Mouse (Mus musculus) megakaryocyte-erythroid progenitor cell, adult 5-6 weeks (primary cell): ENCODE measurements around the gene Pdzd7. TPM values are rescaled to one million over a fixed set of nuclear protein-coding genes. Genes with fewer than 3 reads are reported as not detected.
A peak's percentile ranks its signal among the peaks of the same experiment; 100 is the strongest.

ENCODE experiments used
- ATAC-seq: replicated peaks from 2 replicates; pipeline ENCODE4 v1.8.0; 2016; ENCODE audit warnings: mild to moderate bottlenecking, inconsistent platforms; ENCODE audit not compliant: severe bottlenecking, poor library complexity, low FRiP score, low TSS enrichment
- total RNA-seq, 2 experiments: library from RNA; stranded (forward) in 1 of 2; stranded (reverse) in 1 of 2; fragments of 200-1000, 215-1000 nt in 1 of 2; fragments of >200 nt in 1 of 2; fragmentation: Nextera tagmentation in 1 of 2; gene quantifications; 2 replicates each; pipeline ENCODE4 v1.2.3; 2014 to 2017

Pdzd7 gene
- total RNA-seq (2014; fragmentation: Nextera tagmentation) (not detected in 2 replicates), total RNA-seq (2017) (not detected in 2 replicates)

- ATAC-seq, result no peak
Measured at GRCm38 (mm10) chr19:45045651-45046050, at the start of gene Pdzd7. Gene Pdzd7, minus strand, starts transcription at chr19:45045717.

GRCm38 (mm10) chr19:45081841-45082550 lies 36.5 kb upstream of the Pdzd7 start:
- peak; percentile 56 for ATAC-seq

GRCm38 (mm10) chr19:45081279-45081678 lies 35.8 kb upstream of the Pdzd7 start:
- ATAC-seq, result no peak

- no peak for ATAC-seq
Measured at GRCm38 (mm10) chr19:45080711-45081110, 35.2 kb upstream of the Pdzd7 start.

DNA sequence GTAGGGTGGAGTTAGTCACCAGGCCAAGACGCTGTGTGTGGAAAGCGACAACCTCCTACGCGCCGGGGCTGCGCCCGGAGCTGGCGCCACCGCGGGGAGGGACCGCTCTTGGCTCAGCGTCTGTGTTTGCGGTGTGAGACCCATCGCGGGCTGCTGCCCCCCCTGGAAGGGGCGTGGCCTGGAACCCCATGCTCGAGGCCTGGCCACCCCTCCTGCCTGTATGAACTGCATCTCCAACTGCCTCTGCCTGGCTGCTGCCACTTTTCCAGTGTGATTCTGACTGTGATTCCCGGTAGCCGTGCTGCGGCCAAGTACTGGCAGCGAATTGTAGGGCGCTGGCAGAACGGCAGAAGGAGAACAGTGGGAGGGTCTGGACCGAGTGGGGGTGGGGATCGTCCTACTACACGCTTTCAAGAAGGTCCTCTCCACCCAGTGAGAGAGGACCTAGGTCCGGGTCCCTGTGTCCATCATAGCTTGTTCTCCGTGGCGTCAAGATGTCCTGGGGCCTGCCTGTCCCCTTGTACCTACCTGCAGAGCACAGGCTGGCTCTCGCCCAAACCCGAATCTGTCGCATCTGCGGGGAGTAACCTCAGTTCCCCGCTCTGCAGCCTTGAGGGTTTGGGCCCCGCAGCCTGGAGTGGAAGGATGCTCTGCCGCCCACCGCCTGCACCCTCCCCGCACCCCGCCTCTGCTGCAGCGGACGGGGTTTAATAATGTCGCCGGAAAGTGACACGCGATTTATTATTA lies 34.4 kb upstream of the Pdzd7 start:
- no peak for ATAC-seq

GRCm38 (mm10) chr19:45078971-45079764 lies 33.7 kb upstream of the Pdzd7 start:
- ATAC-seq, result no peak

DNA sequence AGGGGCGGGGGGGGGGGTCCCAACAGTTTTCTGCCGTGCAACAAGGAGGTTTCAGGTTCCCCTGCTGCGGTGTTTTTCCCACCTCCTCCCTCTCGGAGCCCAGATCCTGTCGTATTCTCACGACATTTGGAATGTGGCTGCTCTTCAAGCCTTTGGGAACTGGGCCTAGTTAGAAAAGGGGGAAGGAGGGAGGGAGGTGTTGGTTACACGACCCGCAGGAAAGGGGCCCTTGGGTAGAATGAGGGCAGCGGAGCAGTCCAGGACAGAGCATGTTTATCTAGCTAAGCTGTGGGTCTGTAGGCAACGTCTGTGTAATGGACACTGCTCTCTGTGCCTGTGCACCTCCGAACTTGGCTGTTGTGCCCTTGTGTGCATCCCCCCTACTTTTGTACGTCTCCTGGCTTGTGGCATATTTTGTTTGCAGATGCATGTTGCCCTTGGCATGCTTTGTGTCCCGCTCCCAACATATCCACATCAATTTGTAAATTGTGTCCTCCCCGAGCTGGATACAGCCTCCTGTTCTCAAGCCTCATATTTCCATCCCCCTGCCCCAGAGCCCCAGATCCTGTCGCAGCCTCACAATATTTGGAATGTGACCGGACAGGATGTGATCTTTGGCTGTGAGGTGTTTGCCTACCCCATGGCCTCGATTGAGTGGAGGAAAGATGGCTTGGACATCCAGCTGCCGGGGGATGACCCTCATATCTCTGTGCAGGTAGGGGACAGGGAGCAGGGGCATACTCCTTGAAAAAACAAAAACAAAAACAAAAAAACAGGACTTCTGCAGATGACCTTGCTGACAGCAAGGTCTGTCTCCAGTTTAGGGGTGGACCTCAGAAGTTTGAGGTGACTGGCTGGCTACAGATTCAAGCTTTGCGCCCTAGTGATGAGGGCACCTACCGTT lies 32.5 kb upstream of the Pdzd7 start:
- ATAC-seq, result no peak

DNA sequence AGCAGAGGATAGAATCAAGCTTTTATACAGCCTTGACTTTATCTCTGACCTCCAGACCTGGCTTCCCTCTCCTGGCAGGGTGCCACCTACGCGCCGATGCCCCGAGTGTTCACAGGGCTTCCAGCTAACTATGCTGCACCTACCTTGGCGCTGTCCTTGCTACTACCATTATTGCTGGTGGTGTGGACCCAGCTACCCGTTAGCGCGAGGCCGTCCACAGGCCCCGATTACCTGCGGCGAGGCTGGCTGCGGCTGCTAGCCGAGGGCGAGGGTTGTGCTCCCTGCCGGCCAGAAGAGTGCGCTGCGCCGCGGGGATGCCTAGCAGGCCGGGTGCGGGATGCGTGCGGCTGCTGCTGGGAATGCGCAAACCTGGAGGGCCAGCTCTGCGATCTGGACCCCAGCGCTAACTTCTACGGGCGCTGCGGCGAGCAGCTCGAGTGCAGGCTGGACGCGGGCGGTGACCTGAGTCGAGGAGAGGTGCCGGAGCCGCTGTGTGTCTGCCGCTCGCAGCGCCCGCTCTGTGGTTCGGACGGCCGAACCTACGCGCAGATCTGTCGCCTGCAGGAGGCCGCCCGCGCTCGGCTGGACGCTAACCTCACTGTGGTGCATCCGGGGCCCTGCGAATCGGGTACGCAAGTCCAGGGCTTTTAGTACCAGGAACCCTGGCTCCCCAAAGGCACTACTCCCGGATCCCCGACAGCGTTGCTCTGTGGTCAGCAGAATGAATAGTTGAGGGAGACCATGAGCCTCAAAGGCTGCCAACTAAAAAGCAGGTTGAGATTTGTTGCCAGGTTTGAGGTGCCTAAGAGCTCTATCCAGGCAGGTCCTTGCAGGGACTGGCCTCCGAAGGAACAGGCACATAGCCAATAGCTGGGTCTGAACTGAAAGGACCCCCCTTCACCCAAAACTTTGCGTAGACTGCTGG lies 31.3 kb upstream of the Pdzd7 start:
- peak; percentile 52 for ATAC-seq

DNA sequence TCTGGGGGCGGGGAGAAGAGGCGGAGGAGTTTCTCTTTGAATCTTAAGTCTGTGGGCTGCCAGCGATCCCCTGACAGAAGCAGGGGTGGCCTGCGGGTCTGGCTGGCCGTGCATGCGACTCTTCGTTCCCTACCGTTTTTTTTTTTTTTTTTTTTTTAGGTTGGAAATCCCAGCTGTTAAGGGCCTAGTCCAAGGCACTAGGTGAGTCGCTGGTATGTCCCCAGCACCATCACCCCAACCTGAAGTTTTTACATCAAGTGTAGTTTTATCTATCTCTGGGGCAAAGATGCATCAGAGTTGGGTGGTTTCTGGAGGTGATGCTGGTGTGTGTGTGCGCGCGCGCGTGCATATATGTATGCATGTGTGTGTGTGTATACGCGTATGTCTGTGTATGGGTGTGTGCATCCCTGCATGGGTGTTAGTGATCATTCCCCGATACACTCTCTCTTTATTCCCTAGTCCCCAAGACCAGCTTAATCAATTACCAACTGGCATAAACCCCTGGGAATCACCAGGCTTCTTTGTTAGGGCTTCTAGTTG lies 30.6 kb upstream of the Pdzd7 start:
- ATAC-seq, result peak; percentile 15

DNA sequence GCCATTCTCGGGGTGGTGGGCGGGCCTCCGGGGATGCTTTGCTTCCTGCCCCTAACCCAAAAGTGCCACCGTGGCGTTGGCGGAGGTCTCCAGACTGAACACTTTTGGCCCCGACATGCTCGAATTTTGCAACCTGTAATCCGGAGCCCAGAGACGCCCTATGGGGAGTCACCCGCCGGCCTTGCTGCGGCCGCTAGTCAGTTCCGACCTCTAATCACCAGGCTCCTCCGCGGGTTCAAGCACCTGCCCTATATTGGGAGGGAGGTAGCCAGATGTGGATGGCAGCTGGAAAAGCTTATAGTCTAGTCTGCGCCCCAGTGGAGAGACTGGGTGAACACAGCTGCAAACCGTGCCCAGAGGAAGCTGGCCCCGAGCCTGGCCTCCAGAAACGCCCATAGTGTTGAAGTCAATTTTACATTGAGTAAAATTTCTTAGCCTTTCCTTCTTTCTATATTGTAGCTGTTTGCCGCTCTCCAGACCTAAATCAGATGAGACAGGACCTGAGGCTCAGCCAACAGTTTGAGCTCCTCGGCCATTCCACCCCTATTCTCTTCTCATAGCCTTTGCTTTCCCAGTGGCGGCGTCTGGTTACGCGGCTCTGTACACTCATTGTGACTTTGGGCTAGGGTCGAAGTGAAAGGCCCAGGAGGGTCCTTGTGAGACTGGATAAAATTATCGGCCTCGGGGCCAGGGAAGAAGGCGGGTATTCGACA lies 30.0 kb upstream of the Pdzd7 start:
- peak; percentile 48 for ATAC-seq

- ATAC-seq, result peak; percentile 52
Measured at GRCm38 (mm10) chr19:45074580-45075322, 29.2 kb upstream of the Pdzd7 start, which contains the start of gene Kazald1. Gene Kazald1, plus strand, starts transcription at chr19:45075241.

- ATAC-seq, result 0 out of 2 replicates have a peak, but pooled peaks have one; percentile 30
Measured at GRCm38 (mm10) chr19:45073871-45074542, 28.5 kb upstream of the Pdzd7 start.

DNA sequence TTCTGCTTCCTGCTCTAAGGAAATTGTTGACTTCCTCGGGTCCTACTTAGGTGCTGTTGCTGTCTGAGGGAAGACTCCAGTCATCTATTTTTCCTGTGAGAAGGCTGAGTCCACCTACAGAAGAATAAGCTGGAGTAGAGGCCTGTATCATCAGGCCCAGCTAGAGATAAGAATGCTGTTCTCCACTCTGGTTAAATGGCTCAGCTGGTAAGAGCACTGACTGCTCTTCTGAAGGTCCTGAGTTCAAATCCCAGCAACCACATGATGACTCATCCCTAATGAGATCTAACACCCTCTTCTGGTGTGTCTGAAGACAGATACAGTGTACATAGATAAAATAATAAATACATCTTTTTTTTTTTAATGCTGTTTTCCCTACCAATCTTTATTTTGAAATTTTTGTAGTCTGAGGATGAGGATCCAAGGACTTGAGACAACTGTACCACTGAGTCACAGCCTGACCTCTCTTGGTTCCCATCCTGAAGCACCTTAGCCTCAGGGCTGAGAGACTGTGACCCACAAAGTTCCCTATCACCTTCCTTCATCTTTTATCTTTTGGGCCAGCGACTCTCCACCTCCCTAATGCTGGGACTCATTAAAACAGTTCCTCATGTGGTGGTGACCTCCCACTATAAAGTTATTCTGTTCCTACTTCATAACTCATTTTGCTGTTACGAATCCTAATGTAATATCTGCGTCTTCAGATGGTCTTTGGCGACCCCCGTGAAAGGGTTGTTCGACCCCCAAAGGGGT lies 22.4 kb upstream of the Pdzd7 start:
- 0 out of 2 replicates have a peak, but pooled peaks have one; percentile 36 for ATAC-seq

DNA sequence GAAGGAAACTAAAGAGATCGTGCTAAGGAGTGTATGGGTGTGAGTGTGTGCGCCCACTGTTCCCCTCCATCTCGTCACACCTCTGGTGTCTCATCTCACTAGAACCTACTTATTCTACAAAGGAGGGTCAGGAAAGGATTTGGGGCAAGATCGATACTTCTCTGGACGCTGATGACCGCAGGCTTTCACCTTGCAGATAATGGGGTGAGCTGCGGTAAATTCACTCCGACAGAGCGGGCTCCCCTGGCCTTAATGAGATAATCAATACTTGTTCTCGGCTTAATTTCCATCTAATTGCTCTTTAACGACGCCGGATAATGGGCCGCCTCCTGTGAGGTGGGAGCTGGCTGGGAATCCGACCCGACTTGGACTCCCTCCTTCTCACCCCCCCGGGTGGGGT lies 21.7 kb upstream of the Pdzd7 start:
- ATAC-seq, result no peak

GRCm38 (mm10) chr19:45065226-45065625 lies 19.7 kb upstream of the Pdzd7 start:
- ATAC-seq, result no peak
